In the genomic region with DNA sequence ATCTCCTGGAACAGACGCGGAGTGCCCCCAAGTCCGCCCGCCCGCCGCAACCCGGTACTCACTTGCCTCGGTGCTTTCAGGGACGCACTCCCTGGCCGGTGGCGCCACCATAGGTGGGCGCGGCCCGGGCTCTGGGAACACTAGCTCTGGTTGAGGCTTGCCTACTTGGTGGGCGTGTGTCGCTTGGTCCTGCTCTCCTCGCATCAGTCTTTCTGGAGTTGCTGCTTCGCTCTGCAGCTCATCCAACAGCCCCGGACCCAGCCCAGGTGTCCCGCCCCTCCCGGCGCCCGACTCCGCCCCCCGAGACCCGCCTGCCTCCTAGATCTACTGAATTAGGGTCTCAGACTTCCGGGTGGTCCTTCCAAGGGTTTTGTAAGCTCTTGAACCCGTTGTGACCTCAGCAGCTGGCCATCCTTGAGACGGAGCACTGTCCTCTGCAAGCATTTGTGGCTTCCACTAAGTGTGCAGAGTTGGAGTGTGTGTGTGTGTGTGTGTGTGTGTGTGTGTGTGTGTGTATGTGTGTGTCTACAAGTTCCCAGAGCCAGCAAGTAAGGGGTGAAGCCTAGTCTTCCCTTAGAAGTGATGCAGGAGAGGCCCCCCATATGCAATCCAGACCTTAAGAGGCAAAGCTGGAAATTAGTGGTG, we compare ENCODE assay signal across 8 mouse cellular contexts. TPM values are rescaled to one million over a fixed set of nuclear protein-coding genes. Genes with fewer than 3 reads are reported as not detected.
DNase-seq lines count a peak whose midpoint lies in the region; ATAC-seq lines count a peak whose summit lies in the region.

TSS of gene Prokr2 (minus strand) at position 254 of the 645 bp plus-strand sequence.

- 0 out of 2 replicates have a peak, but pooled peaks have one; percentile 55 for ATAC-seq in heart, embryonic 11.5 days (replicated peaks; ENCODE audit: insufficient number of reproducible peaks, low FRiP score, low TSS enrichment)
- ATAC-seq in forebrain, embryonic 12.5 days (ENCODE audit: low FRiP score) = peak; percentile 75

- H3K9ac ChIP-seq in heart, embryonic 11.5 days (ENCODE audit: low read depth, low read length) = peak within 1 kb of the TSS; percentile 62
- H3K9ac ChIP-seq in forebrain, embryonic 12.5 days = peak within 1 kb of the TSS; percentile 63

- H3K36me3 ChIP-seq in heart, embryonic 11.5 days (ENCODE audit: control insufficient read depth, insufficient read depth, low read length) = no peaks in the 10 kb centered on the region
- H3K36me3 ChIP-seq in forebrain, embryonic 12.5 days (replicated peaks) = no peaks in the 10 kb centered on the region

- intact Hi-C loops in heart, postnatal 36 days (cut with DNase I) = loop anchor here (5.0 kb wide), 1 partner anchor 123 kb away; the partner anchor contains the start of gene Cds2
- intact Hi-C loops in left cerebral cortex, postnatal 14 days (cut with DNase I) = loop anchor here (5.0 kb wide), 1 partner anchor 102 kb away; no protein-coding TSS in a partner anchor

- no peak within 1 kb of the TSS for H3K27ac ChIP-seq in heart, embryonic 11.5 days (ENCODE audit: low read depth, low read length)
- H3K27ac ChIP-seq in forebrain, embryonic 12.5 days = no peak within 1 kb of the TSS

- H3K4me2 ChIP-seq in heart, embryonic 11.5 days = peak within 1 kb of the TSS; percentile 98
- H3K4me2 ChIP-seq in forebrain, embryonic 12.5 days = peak within 1 kb of the TSS; percentile 94

- 1% methylated on average over 29 of the region's 29 CpGs for WGBS in heart, embryonic 11.5 days (ENCODE audit: insufficient replicate concordance)
- WGBS in forebrain, embryonic 12.5 days = under 1% methylated on average over 29 of the region's 29 CpGs

- H3K27me3 ChIP-seq in heart, embryonic 11.5 days (ENCODE audit: control insufficient read depth, insufficient read depth, low read length) = peaks cover 4% of the 10 kb centered on the region; the same call in 1 of the 2 replicates
- H3K27me3 ChIP-seq in forebrain, embryonic 12.5 days = peaks cover 43% of the 10 kb centered on the region

- H3K4me1 ChIP-seq in heart, embryonic 11.5 days (ENCODE audit: control insufficient read depth, insufficient read depth, low read length) = peaks cover 3% of the 10 kb centered on the region
- H3K4me1 ChIP-seq in forebrain, embryonic 12.5 days = peaks cover 15% of the 10 kb centered on the region

- DNase-seq in heart, postnatal 36 days = no peak
- peak; percentile 62 for DNase-seq in R1 (ENCODE audit: low read depth, low spot score)
- peak; percentile 5 for DNase-seq in kidney, postnatal 14 days
- DNase-seq in naive thymus-derived CD4-positive, alpha-beta T cell, adult 2 months (ENCODE audit: low read depth) = peak; percentile 3
- DNase-seq in left cerebral cortex, postnatal 14 days (ENCODE audit: low spot score in 2 of 2) = no peak
- no peak for DNase-seq in urinary bladder, postnatal 10 days (ENCODE audit: low spot score)

- H3K4me3 ChIP-seq in heart, embryonic 11.5 days (ENCODE audit: low read depth, low read length) = peak within 1 kb of the TSS; percentile 62
- peak within 1 kb of the TSS; percentile 60 for H3K4me3 ChIP-seq in forebrain, embryonic 12.5 days (replicated peaks)

- no peaks in the 10 kb centered on the region for H3K9me3 ChIP-seq in heart, embryonic 11.5 days (replicated peaks; ENCODE audit: control insufficient read depth, low read length)
- no peaks in the 10 kb centered on the region for H3K9me3 ChIP-seq in forebrain, embryonic 12.5 days

RNA-seq across cellular contexts. Expression of gene Prokr2, which starts in this region (rescaled TPM):
- 1.8 and 2.6 TPM in 2 replicates for polyA plus RNA-seq in heart, embryonic 11.5 days (2014; fragmentation: Nextera tagmentation; extraction: Ambion mirVana)
- total RNA-seq in heart, postnatal 36 days (2021) = under 1 TPM in 1 of 2 experiments, not detected in 1; 0.11 TPM
- polyA plus RNA-seq in forebrain, embryonic 12.5 days (2016; fragmentation: Nextera tagmentation; extraction: Ambion mirVana) = 3.0 and 3.3 TPM in 2 replicates
- total RNA-seq in left cerebral cortex, postnatal 14 days (2021) = 1 to 10 TPM; 3.4 to 4.2 TPM

Comparison
In these comparisons a context has a peak if more than half of its experiments do, and no peak if none do; other contexts are left out.
1. DNase-seq: peak in R1 (single experiment), kidney, postnatal 14 days (single experiment) and naive thymus-derived CD4-positive, alpha-beta T cell, adult 2 months (single experiment); none in heart, postnatal 36 days (0 of 2), left cerebral cortex, postnatal 14 days (0 of 2) and urinary bladder, postnatal 10 days (single experiment).